Mouse (Mus musculus) frontal cortex, postnatal 36 days (tissue): ENCODE data around the gene Fam193a.

ENCODE experiments used
- DNase-seq, 2 experiments: peaks; one replicate each; pipeline ENCODE4 v3.0.0; 2022; ENCODE audit warnings: low spot score in 2 of 2

The Fam193a gene

GRCm38 (mm10) chr5:34461294-34461693 lies 91.6 kb downstream of the Fam193a start:
- DNase-seq, result no peak

GRCm38 (mm10) chr5:34461841-34462240 lies 92.1 kb downstream of the Fam193a start:
- no peak for DNase-seq

GRCm38 (mm10) chr5:34466079-34466478 lies 96.3 kb downstream of the Fam193a start:
- no peak for DNase-seq

GRCm38 (mm10) chr5:34466648-34467047 lies 96.9 kb downstream of the Fam193a start:
- DNase-seq, result no peak

- no peak for DNase-seq
Observed at GRCm38 (mm10) chr5:34468039-34468775, 98.5 kb downstream of the Fam193a start.

- no peak for DNase-seq
Observed at GRCm38 (mm10) chr5:34480926-34481325, 111.2 kb downstream of the Fam193a start.

GRCm38 (mm10) chr5:34485731-34486130 lies 116.0 kb downstream of the Fam193a start:
- DNase-seq, result no peak

- DNase-seq, result peak; percentile 28 to 48
Observed at GRCm38 (mm10) chr5:34487320-34488090, 117.8 kb downstream of the Fam193a start.

GRCm38 (mm10) chr5:34488741-34489417 lies 119.1 kb downstream of the Fam193a start:
- no peak for DNase-seq

GRCm38 (mm10) chr5:34489418-34489787 lies 119.7 kb downstream of the Fam193a start:
- DNase-seq, result no peak

- DNase-seq, result no peak
Observed at GRCm38 (mm10) chr5:34496745-34497144, 127.0 kb downstream of the Fam193a start.

- no peak for DNase-seq
Observed at GRCm38 (mm10) chr5:34500886-34501285, 131.2 kb downstream of the Fam193a start.

GRCm38 (mm10) chr5:34501588-34501987 lies 131.9 kb downstream of the Fam193a start:
- no peak for DNase-seq

- no peak for DNase-seq
Observed at GRCm38 (mm10) chr5:34502411-34502810, 132.7 kb downstream of the Fam193a start.

- DNase-seq, result no peak
Observed at GRCm38 (mm10) chr5:34502821-34503220, 133.1 kb downstream of the Fam193a start.

GRCm38 (mm10) chr5:34512486-34512885 lies 142.8 kb downstream of the Fam193a start:
- DNase-seq, result no peak

GRCm38 (mm10) chr5:34513466-34514217 lies 143.9 kb downstream of the Fam193a start, which contains the start of gene Tnip2:
TSS of gene Tnip2 (minus strand) at chr5:34513991.
- peak; percentile 88 to 91 for DNase-seq

- no peak for DNase-seq
Observed at GRCm38 (mm10) chr5:34514218-34514566, 144.5 kb downstream of the Fam193a start.

- DNase-seq, result no peak
Observed at GRCm38 (mm10) chr5:34515096-34515495, 145.4 kb downstream of the Fam193a start.

- DNase-seq, result peak; percentile 70
Observed at GRCm38 (mm10) chr5:34517913-34518312, 148.2 kb downstream of the Fam193a start.

- no peak for DNase-seq
Observed at GRCm38 (mm10) chr5:34519389-34519910, 149.7 kb downstream of the Fam193a start.
